Mouse (Mus musculus): ENCODE data around the gene Plekhg3. TPM values are rescaled to one million over a fixed set of nuclear protein-coding genes. Genes with fewer than 3 reads are reported as not detected.

Plekhg3 gene
- total RNA-seq, 2 experiments from 2014 or later: 13.3 to 19.6 TPM

DNA sequence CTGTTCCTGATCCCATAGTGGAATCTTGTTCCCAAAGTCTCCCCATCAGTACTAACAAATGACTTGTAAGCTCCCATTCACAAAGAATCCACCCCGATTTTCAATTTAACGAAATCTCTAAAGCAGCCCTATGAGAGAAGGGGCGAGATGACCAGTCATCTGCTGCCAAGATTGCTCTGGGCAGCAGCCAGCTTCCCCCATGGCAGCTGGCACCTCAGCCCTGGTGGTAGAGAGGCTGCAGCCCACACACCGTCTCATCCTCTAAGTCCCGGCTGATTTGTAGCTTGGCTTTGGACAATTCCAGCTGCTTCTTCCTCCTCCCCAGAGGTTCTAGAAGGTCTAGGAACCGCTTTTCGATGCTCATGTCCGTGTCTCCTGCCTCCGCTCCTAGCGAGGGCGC is 77.5 kb downstream of the Plekhg3 start:
- ATAC-seq (replicated peaks; ENCODE audit: poor library complexity, severe bottlenecking): no peak

DNA sequence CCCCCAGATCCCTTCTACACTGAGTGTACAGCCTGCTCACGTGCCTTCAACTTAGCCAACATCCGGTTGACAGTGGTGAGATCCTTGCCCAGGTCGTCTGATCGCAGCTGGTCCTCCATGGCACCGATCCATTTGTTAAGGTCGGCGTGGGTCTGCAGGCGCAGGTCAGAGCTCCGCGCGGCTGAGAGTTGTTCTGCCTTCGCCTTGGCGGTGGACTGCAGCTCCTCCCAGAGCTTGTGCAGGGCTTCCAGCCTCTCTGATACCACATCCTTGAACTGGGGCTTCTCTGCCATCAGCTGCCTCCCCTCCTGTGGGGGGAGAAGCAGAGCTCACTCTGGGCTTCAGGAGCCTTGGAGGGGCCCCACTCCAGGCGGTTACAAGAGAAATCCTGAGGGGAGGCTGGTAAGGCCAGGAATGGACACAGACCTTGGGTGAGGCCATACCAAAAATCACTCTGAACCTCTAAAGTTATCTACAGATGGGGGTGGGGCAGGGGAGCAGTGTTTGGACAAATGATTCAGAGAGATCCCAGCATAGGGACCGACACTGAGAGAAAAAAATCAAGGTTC is 78.4 kb downstream of the Plekhg3 start:
- ATAC-seq (replicated peaks; ENCODE audit: poor library complexity, severe bottlenecking): no peak

DNA sequence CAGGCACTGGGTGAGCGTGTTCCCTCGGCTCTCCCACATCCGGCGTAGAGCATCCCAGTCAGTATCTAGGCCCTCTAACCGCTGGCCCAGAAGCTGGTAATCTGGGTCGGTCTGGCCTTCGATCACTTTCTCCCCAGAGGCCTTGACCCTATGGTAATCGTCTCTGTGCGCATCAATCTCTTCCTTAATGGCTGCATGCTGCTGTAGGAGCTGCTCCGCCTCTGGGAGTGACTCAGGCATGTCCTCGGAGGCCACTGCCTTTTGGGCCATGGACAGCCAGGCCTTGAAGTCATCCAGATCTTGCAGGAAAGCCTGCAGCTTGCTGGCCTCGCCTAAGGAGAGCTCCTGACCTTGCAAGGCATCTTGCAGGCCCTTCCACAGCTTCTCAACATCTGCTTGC is 81.9 kb downstream of the Plekhg3 start:
- ATAC-seq (replicated peaks; ENCODE audit: poor library complexity, severe bottlenecking): no peak

- ATAC-seq (replicated peaks; ENCODE audit: poor library complexity, severe bottlenecking): peak; percentile 89
These were observed 84.3 kb downstream of the Plekhg3 start for GRCm38 (mm10) chr12:76614868-76615579.

GRCm38 (mm10) chr12:76615580-76615937 is 84.9 kb downstream of the Plekhg3 start:
- ATAC-seq (replicated peaks; ENCODE audit: poor library complexity, severe bottlenecking): no peak

GRCm38 (mm10) chr12:76618175-76618574 is 87.5 kb downstream of the Plekhg3 start:
- no peak for ATAC-seq (replicated peaks; ENCODE audit: poor library complexity, severe bottlenecking)

DNA sequence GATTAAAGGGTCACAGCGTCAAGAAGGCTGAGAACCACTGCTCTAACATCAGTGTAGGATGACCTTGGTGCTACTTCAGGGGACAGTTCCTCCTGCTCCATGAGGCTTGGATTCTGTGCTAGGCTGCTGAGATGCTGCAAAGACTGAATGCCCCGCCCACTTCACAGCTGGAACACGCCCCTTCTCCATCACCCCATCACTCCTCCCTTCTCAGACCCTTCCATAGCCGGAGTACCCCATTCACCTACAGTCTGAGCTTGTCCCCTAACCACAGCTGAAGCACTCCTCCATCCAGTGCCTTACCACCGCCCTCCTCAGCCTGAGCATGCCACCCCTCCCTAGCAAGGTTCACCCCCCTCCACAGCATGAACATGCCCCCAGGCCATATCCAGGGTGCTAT is 89.2 kb downstream of the Plekhg3 start:
- no peak for ATAC-seq (replicated peaks; ENCODE audit: poor library complexity, severe bottlenecking)

DNA sequence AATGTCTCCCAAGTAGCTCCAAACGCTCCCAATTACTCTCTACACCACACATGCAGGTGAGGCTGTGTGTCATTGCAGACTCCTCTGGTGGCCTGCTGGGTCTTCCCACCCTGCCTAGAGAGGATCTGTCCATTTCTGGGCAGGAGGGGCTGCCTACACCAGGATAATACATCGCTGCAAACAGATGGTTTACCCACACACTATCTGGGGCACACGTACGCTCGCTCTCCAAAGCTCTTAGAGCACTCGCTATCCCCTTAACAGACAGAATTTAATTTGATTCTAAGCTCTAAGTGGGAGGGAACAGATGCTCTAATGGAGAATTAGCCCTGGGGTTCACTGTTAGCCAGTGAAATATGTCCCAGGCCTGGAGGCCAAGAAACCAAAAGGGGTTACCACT is 92.7 kb downstream of the Plekhg3 start:
- ATAC-seq (replicated peaks; ENCODE audit: poor library complexity, severe bottlenecking): no peak

Other genes with a start within 250 kb of the Plekhg3 start
- gene Akap5, start 206.0 kb upstream of the Plekhg3 start, total RNA-seq (2014; fragmentation: Nextera tagmentation): 0.17 TPM in 1 of 2 replicates, not detected in the other
- gene Akap5, start 206.0 kb upstream of the Plekhg3 start, total RNA-seq (2017): 0.21 and 0.30 TPM in 2 replicates
- gene Zbtb25, start 161.3 kb upstream of the Plekhg3 start, total RNA-seq (2014; fragmentation: Nextera tagmentation): 26.4 and 29.4 TPM in 2 replicates
- 21.4 and 22.4 TPM in 2 replicates for gene Zbtb25, start 161.3 kb upstream of the Plekhg3 start, total RNA-seq (2017)
- gene Zbtb1, start 160.6 kb upstream of the Plekhg3 start, total RNA-seq (2014; fragmentation: Nextera tagmentation): 12.0 and 15.6 TPM in 2 replicates
- 12.9 and 15.3 TPM in 2 replicates for gene Zbtb1, start 160.6 kb upstream of the Plekhg3 start, total RNA-seq (2017)
- 1.9 and 7.3 TPM in 2 replicates for gene Hspa2, start 126.7 kb upstream of the Plekhg3 start, total RNA-seq (2014; fragmentation: Nextera tagmentation)
- 18.9 and 19.4 TPM in 2 replicates for gene Hspa2, start 126.7 kb upstream of the Plekhg3 start, total RNA-seq (2017)
- not detected in 2 replicates for gene Ppp1r36, start 113.4 kb upstream of the Plekhg3 start, total RNA-seq (2014; fragmentation: Nextera tagmentation)
- 0.69 TPM in 1 of 2 replicates, not detected in the other for gene Ppp1r36, start 113.4 kb upstream of the Plekhg3 start, total RNA-seq (2017)
- gene Sptb, start 179.7 kb downstream of the Plekhg3 start, total RNA-seq (2014; fragmentation: Nextera tagmentation): 0.02 and 0.04 TPM in 2 replicates
- gene Sptb, start 179.7 kb downstream of the Plekhg3 start, total RNA-seq (2017): 0.26 and 0.93 TPM in 2 replicates
- 73.3 and 90.6 TPM in 2 replicates for gene Churc1, start 234.6 kb downstream of the Plekhg3 start, total RNA-seq (2014; fragmentation: Nextera tagmentation)
- gene Churc1, start 234.6 kb downstream of the Plekhg3 start, total RNA-seq (2017): 40.6 and 62.0 TPM in 2 replicates
- gene Fntb, start 234.7 kb downstream of the Plekhg3 start, total RNA-seq (2014; fragmentation: Nextera tagmentation): 17.4 and 19.3 TPM in 2 replicates
- 5.2 and 8.8 TPM in 2 replicates for gene Fntb, start 234.7 kb downstream of the Plekhg3 start, total RNA-seq (2017)

Measured in granulocyte monocyte progenitor cell, adult 5-6 weeks (primary cell).